Mouse (Mus musculus): ENCODE data around the gene Gm10203. TPM values are rescaled to one million over a fixed set of nuclear protein-coding genes. Genes with fewer than 3 reads are reported as not detected.
"Not testable (repeated sequence)": the region's sequence is repeated elsewhere in the genome, so short reads cannot be mapped to it uniquely, and the experiment has no call there.

The Gm10203 gene
- not detected in 2 replicates for polyA plus RNA-seq (2014; fragmentation: Nextera tagmentation; extraction: Ambion mirVana)

DNA sequence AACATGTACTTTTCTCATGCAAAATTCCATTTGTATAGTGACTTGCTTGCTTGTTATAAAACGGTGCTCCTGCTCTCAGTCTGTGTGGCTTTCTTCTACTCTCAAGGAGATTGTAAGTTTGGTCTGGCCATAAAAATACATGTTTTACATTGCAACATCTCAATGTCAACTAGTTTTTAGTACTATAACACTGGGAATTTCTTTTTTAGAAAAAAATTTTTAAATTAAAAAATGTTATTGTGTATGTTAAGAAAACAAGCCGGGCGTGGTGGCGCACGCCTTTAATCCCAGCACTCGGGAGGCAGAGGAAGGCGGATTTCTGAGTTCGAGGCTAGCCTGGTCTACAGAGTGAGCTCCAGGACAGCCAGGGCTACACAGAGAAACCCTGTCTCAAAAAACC lies at the start of gene Gm10203:
Gene Gm10203 (plus strand): TSS at position 301 of the 400 bp plus-strand sequence.
- H3K27ac ChIP-seq (ENCODE audit: low read depth, low read length); DNase-seq (ENCODE audit: low spot score); H3K4me2 ChIP-seq (ENCODE audit: low read depth, low read length, severe bottlenecking); ATAC-seq (replicated peaks; ENCODE audit: low FRiP score); H3K4me1 ChIP-seq (replicated peaks; ENCODE audit: control insufficient read depth, insufficient read depth, low read length); H3K27me3 ChIP-seq (ENCODE audit: control insufficient read depth, insufficient read depth, low read length); H3K9me3 ChIP-seq (ENCODE audit: control insufficient read depth, low read length); H3K4me3 ChIP-seq (ENCODE audit: low read depth, low read length); H3K9ac ChIP-seq (ENCODE audit: low read length); H3K36me3 ChIP-seq (ENCODE audit: control insufficient read depth, insufficient read depth, low read length): not testable (repeated sequence)
- 76% methylated on average over 8 of the region's 8 CpGs for WGBS

DNA sequence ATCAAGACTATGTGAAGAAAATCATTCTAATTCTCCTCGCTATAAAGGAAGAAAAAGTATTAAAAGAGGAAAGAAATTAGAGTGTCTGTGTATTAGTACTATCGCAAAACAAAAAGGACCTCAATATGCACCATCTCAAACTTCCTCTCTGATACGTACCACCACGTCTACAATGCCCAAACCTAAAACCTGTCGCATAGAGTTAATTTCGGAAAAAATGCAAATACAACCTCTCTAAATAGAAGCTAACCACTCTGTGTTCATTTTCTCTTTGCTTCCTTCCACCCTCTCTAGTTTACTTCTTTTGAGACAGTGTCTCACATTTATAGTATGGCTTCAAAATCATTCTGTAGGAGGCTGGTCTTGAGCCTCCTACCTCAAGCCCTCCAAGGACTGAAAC lies 37.6 kb upstream of the Gm10203 start:
- Histone ChIP-seq H3K36me3 (ENCODE audit: control insufficient read depth, insufficient read depth, low read length) (no peaks in the 10 kb centered on the region), H3K9ac (ENCODE audit: low read length) (no peak overlapping the region), H3K4me2 (ENCODE audit: low read depth, low read length, severe bottlenecking) (no peak overlapping the region), H3K4me1 (replicated peaks; ENCODE audit: control insufficient read depth, insufficient read depth, low read length) (no peaks in the 10 kb centered on the region), H3K9me3 (ENCODE audit: control insufficient read depth, low read length) (no peaks in the 10 kb centered on the region), H3K27ac (ENCODE audit: low read depth, low read length) (no peak overlapping the region), H3K27me3 (ENCODE audit: control insufficient read depth, insufficient read depth, low read length) (no peaks in the 10 kb centered on the region), H3K4me3 (ENCODE audit: low read depth, low read length) (no peak overlapping the region)
- ATAC-seq (replicated peaks; ENCODE audit: low FRiP score) (no peak), DNase-seq (ENCODE audit: low spot score) (no peak)
- 94% methylated on average over 6 of the region's 6 CpGs for WGBS

DNA sequence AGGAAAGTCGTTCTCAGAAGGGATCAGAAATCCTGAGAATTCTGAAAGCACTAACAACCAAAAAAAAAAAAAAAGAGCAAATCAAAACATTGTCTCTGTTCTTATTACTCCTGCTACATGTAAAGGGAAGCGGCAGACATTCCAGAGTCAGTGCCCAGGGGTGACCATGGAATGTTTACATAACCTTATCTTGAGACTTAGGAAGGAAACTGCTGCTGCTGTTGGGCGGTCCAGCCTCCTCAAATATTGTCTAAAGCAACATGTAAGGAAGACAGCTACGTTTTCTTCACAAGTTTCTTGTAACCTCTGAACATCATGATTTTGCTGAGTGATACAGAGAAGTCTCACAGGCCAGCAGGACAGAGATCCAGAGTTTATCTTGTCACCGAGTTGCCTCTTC lies 36.5 kb upstream of the Gm10203 start:
- H3K27me3 ChIP-seq (ENCODE audit: control insufficient read depth, insufficient read depth, low read length): no peaks in the 10 kb centered on the region
- 74% methylated on average over 5 of the region's 5 CpGs for WGBS
- no peaks in the 10 kb centered on the region for H3K9me3 ChIP-seq (ENCODE audit: control insufficient read depth, low read length)
- H3K9ac ChIP-seq (ENCODE audit: low read length): no peak overlapping the region
- H3K4me3 ChIP-seq (ENCODE audit: low read depth, low read length): no peak overlapping the region
- no peak overlapping the region for H3K4me2 ChIP-seq (ENCODE audit: low read depth, low read length, severe bottlenecking)
- ATAC-seq (replicated peaks; ENCODE audit: low FRiP score) (no peak), DNase-seq (ENCODE audit: low spot score) (no peak)
- H3K27ac ChIP-seq (ENCODE audit: low read depth, low read length): no peak overlapping the region
- no peaks in the 10 kb centered on the region for H3K4me1 ChIP-seq (replicated peaks; ENCODE audit: control insufficient read depth, insufficient read depth, low read length)
- H3K36me3 ChIP-seq (ENCODE audit: control insufficient read depth, insufficient read depth, low read length): no peaks in the 10 kb centered on the region

DNA sequence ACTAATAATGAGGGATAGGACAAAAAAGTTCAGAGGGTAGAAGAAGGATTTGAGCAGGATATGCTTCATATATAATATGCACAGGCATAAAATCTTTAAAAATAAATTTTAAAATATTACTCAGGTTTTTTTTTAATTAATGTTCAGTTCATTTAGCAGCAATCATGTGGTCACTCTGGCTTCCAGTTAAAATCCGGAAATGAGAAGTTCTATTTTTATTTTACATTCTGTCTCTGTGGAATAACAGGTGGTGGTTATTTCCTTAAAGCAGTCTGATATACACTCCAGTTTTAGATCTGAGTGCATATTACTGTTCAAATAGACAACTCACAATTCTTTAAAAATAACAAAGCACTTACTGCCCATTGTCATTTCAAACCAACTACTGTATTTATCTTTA lies 35.4 kb upstream of the Gm10203 start:
- Histone ChIP-seq H3K4me1 (replicated peaks; ENCODE audit: control insufficient read depth, insufficient read depth, low read length) (no peaks in the 10 kb centered on the region), H3K9ac (ENCODE audit: low read length) (no peak overlapping the region), H3K36me3 (ENCODE audit: control insufficient read depth, insufficient read depth, low read length) (no peaks in the 10 kb centered on the region), H3K9me3 (ENCODE audit: control insufficient read depth, low read length) (no peaks in the 10 kb centered on the region), H3K27ac (ENCODE audit: low read depth, low read length) (no peak overlapping the region), H3K4me2 (ENCODE audit: low read depth, low read length, severe bottlenecking) (no peak overlapping the region), H3K4me3 (ENCODE audit: low read depth, low read length) (no peak overlapping the region), H3K27me3 (ENCODE audit: control insufficient read depth, insufficient read depth, low read length) (no peaks in the 10 kb centered on the region)
- 85% methylated on average over 1 of the region's 1 CpGs for WGBS
- DNase-seq (ENCODE audit: low spot score): no peak
- ATAC-seq (replicated peaks; ENCODE audit: low FRiP score): no peak

DNA sequence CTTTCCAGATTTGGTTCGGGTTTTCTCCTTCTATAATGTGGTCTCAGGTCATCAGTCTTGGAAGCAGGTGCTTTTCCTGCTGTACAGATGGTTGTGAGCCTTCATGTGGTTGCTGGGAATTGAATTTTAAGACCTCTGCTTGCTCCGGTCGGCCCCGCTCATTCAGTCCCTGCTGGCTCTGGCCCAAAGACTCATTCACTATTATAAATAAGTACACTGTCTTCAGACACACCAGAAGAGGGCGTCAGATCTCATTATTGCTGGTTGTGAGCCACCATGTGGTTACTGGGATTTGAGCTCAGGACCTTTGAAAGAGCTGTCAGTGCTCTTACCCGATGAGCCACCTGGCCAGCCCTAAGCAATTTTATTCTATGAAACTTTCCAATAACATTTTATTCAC lies 34.6 kb upstream of the Gm10203 start:
- H3K4me2 ChIP-seq (ENCODE audit: low read depth, low read length, severe bottlenecking): no peak overlapping the region
- no peak overlapping the region for H3K4me3 ChIP-seq (ENCODE audit: low read depth, low read length)
- ATAC-seq (replicated peaks; ENCODE audit: low FRiP score): no peak
- H3K9me3 ChIP-seq (ENCODE audit: control insufficient read depth, low read length): no peaks in the 10 kb centered on the region
- no peaks in the 10 kb centered on the region for H3K4me1 ChIP-seq (replicated peaks; ENCODE audit: control insufficient read depth, insufficient read depth, low read length)
- 85% methylated on average over 6 of the region's 6 CpGs for WGBS
- H3K36me3 ChIP-seq (ENCODE audit: control insufficient read depth, insufficient read depth, low read length): no peaks in the 10 kb centered on the region
- H3K27me3 ChIP-seq (ENCODE audit: control insufficient read depth, insufficient read depth, low read length): no peaks in the 10 kb centered on the region
- no peak overlapping the region for H3K27ac ChIP-seq (ENCODE audit: low read depth, low read length)
- H3K9ac ChIP-seq (ENCODE audit: low read length): no peak overlapping the region
- no peak for DNase-seq (ENCODE audit: low spot score)

GRCm38 (mm10) chr6:149096233-149096632 lies 33.7 kb upstream of the Gm10203 start:
- Histone ChIP-seq H3K36me3 (ENCODE audit: control insufficient read depth, insufficient read depth, low read length) (no peaks in the 10 kb centered on the region), H3K27ac (ENCODE audit: low read depth, low read length) (no peak overlapping the region), H3K4me2 (ENCODE audit: low read depth, low read length, severe bottlenecking) (no peak overlapping the region), H3K4me1 (replicated peaks; ENCODE audit: control insufficient read depth, insufficient read depth, low read length) (no peaks in the 10 kb centered on the region), H3K4me3 (ENCODE audit: low read depth, low read length) (no peak overlapping the region), H3K27me3 (ENCODE audit: control insufficient read depth, insufficient read depth, low read length) (no peaks in the 10 kb centered on the region), H3K9ac (ENCODE audit: low read length) (no peak overlapping the region), H3K9me3 (ENCODE audit: control insufficient read depth, low read length) (no peaks in the 10 kb centered on the region)
- no peak for DNase-seq (ENCODE audit: low spot score)
- 82% methylated on average over 2 of the region's 2 CpGs for WGBS
- no peak for ATAC-seq (replicated peaks; ENCODE audit: low FRiP score)

DNA sequence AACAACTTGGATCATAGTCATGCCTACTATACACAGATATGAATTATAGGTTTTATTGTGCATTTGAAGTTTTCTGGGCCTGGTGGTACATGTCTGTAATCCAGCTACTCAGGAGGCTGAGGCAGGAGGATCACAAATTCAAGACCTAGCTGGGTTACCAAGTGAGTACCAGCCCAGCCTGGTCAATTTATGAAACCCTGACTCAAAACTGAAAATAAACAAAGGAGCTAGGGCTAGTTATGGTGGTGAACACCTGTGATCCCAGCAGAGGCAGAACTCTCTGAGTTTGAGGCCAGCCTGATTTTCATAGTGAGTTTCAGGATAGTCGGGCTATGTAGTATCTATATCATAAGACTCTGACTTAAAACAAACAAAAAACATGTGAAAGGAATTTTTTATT lies 32.7 kb upstream of the Gm10203 start:
- no peak overlapping the region for H3K27ac ChIP-seq (ENCODE audit: low read depth, low read length)
- H3K27me3 ChIP-seq (ENCODE audit: control insufficient read depth, insufficient read depth, low read length): no peaks in the 10 kb centered on the region
- no peaks in the 10 kb centered on the region for H3K9me3 ChIP-seq (ENCODE audit: control insufficient read depth, low read length)
- WGBS: 97% methylated on average over 1 of the region's 1 CpGs
- no peak overlapping the region for H3K4me3 ChIP-seq (ENCODE audit: low read depth, low read length)
- DNase-seq (ENCODE audit: low spot score): no peak
- H3K36me3 ChIP-seq (ENCODE audit: control insufficient read depth, insufficient read depth, low read length): no peaks in the 10 kb centered on the region
- H3K4me1 ChIP-seq (replicated peaks; ENCODE audit: control insufficient read depth, insufficient read depth, low read length): no peaks in the 10 kb centered on the region
- no peak overlapping the region for H3K4me2 ChIP-seq (ENCODE audit: low read depth, low read length, severe bottlenecking)
- H3K9ac ChIP-seq (ENCODE audit: low read length): no peak overlapping the region
- ATAC-seq (replicated peaks; ENCODE audit: low FRiP score): no peak

DNA sequence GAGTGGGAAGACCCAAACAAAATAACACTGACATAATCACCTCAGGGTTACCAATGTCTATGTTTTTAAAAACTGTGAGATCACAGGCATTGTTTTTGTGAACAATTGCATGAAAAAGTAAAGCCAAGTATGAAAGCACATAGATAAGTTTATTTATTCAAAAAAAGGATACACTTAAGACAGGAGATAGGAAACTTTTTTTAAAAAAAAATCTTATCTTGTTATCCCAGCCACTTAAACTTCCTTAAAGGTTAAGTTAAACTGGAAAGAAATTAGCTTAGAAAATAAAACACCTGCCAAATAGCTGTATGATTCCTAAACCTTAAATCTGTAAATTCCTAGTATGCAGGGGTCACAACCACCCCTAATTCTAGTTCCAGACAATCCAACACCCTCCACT lies 31.0 kb upstream of the Gm10203 start:
- no peak overlapping the region for H3K9ac ChIP-seq (ENCODE audit: low read length)
- DNase-seq (ENCODE audit: low spot score) (no peak), ATAC-seq (replicated peaks; ENCODE audit: low FRiP score) (no peak)
- H3K4me2 ChIP-seq (ENCODE audit: low read depth, low read length, severe bottlenecking): no peak overlapping the region
- no peaks in the 10 kb centered on the region for H3K36me3 ChIP-seq (ENCODE audit: control insufficient read depth, insufficient read depth, low read length)
- H3K27me3 ChIP-seq (ENCODE audit: control insufficient read depth, insufficient read depth, low read length): no peaks in the 10 kb centered on the region
- no peaks in the 10 kb centered on the region for H3K9me3 ChIP-seq (ENCODE audit: control insufficient read depth, low read length)
- H3K4me3 ChIP-seq (ENCODE audit: low read depth, low read length): no peak overlapping the region
- H3K4me1 ChIP-seq (replicated peaks; ENCODE audit: control insufficient read depth, insufficient read depth, low read length): no peaks in the 10 kb centered on the region
- no peak overlapping the region for H3K27ac ChIP-seq (ENCODE audit: low read depth, low read length)

DNA sequence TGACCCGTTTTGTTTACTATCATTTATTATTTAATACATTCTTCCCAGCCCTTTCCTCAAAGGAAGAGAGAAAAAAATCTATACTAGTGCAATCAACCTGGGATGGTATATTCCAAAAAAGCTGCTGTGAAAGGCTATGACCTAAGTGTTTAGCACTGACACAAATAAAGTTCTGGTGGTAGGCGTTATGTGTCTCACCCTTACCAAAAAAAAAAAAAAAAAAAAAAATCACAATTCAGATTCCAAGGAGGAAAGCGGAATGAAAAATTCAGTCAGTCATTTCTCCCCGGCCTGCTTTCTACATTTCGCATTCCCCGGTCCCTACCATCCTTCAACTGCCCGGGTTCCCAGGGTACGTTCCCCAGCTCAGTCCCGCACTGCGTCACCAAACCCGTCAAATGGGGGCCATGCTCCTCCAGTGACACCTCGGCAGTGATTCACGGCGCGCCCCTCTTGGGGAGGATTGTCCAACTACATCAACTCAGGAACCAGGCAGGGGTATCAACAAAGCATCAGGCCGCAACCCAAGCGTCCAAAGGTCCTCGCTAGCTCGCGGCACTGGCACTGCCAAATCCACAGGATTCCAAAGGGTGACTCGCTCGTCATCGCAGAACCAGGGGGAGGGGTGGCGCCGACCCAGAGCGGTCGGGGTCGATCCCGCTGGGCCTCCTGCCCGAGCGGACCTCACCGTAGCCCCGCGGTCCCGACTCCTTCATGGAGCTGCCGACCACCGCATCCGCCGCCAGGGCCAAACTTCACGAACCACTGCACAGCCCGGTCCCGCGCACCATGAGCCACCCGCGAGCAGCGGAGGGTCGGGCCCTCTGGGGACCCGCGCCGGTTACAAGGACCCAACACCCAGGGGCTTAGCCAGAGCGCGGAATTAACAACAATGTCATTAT lies 29.5 kb upstream of the Gm10203 start:
- ATAC-seq (replicated peaks; ENCODE audit: low FRiP score): peak; percentile 75
- Histone ChIP-seq H3K27ac (ENCODE audit: low read depth, low read length) (peak overlapping the region; percentile 89), H3K4me2 (ENCODE audit: low read depth, low read length, severe bottlenecking) (peak overlapping the region; percentile 75), H3K27me3 (ENCODE audit: control insufficient read depth, insufficient read depth, low read length) (no peaks in the 10 kb centered on the region), H3K9ac (ENCODE audit: low read length) (peak overlapping the region; percentile 95), H3K36me3 (ENCODE audit: control insufficient read depth, insufficient read depth, low read length) (no peaks in the 10 kb centered on the region), H3K9me3 (ENCODE audit: control insufficient read depth, low read length) (no peaks in the 10 kb centered on the region), H3K4me1 (replicated peaks; ENCODE audit: control insufficient read depth, insufficient read depth, low read length) (no peaks in the 10 kb centered on the region), H3K4me3 (ENCODE audit: low read depth, low read length) (peak overlapping the region; percentile 83)
- DNase-seq (ENCODE audit: low spot score): peak; percentile 88
- 1% methylated on average over 52 of the region's 52 CpGs for WGBS

Measured in forebrain, embryonic 11.5 days (tissue).